Mouse (Mus musculus): ENCODE measurements around the gene Cox16. TPM values are rescaled to one million over a fixed set of nuclear protein-coding genes. Genes with fewer than 3 reads are reported as not detected.
A peak's percentile ranks its signal among the peaks of the same experiment; 100 is the strongest.
"Not testable (repeated sequence)": the region's sequence is repeated elsewhere in the genome, so short reads cannot be mapped to it uniquely, and the experiment has no call there.

Gene Cox16
- polyA plus RNA-seq, 1 experiment from 2014 or later: 192 TPM

- no peaks in the 10 kb centered on the region for H3K36me3 ChIP-seq (ENCODE audit: control insufficient read depth, insufficient read depth, low read length)
Observed at GRCm38 (mm10) chr12:81421846-81422245, 63.1 kb downstream of the Cox16 start, which contains the start of gene Adam4. Gene Adam4, minus strand, starts transcription at chr12:81421946.

GRCm38 (mm10) chr12:81413211-81413610 lies 71.7 kb downstream of the Cox16 start:
- H3K4me2 ChIP-seq (replicated peaks; ENCODE audit: low read depth): no peak overlapping the region
- WGBS: 79% methylated on average over 3 of the region's 3 CpGs
- no peak overlapping the region for H3K4me3 ChIP-seq (ENCODE audit: low read depth, low read length)
- no peaks in the 10 kb centered on the region for H3K36me3 ChIP-seq (ENCODE audit: control insufficient read depth, insufficient read depth, low read length)
- TF ChIP-seq CTCF (IDR thresholded peaks at IDR 0.05; ENCODE audit: low read depth) (no peak), EP300 (optimal IDR thresholded peaks at IDR 0.05) (no peak)
- no peaks in the 10 kb centered on the region for H3K4me1 ChIP-seq (replicated peaks; ENCODE audit: control insufficient read depth, insufficient read depth)
- no peak overlapping the region for H3K9ac ChIP-seq (ENCODE audit: low read length)
- H3K9me3 ChIP-seq (ENCODE audit: control insufficient read depth, low read length): no peaks in the 10 kb centered on the region
- DNase-seq (ENCODE audit: low spot score): no peak
- H3K27ac ChIP-seq (replicated peaks): no peak overlapping the region
- ATAC-seq (ENCODE audit: low FRiP score, low TSS enrichment): no peak
- no peaks in the 10 kb centered on the region for H3K27me3 ChIP-seq (ENCODE audit: control insufficient read depth, insufficient read depth, low read length)

More at GRCm38 (mm10) chr12:81421846-81422245, 63.1 kb downstream of the Cox16 start, which contains the start of gene Adam4:
- Histone ChIP-seq H3K27ac (replicated peaks) (no peak within 1 kb of the TSS), H3K4me1 (replicated peaks; ENCODE audit: control insufficient read depth, insufficient read depth) (no peaks in the 10 kb centered on the region), H3K4me3 (ENCODE audit: low read depth, low read length) (no peak within 1 kb of the TSS), H3K9ac (ENCODE audit: low read length) (no peak within 1 kb of the TSS), H3K27me3 (ENCODE audit: control insufficient read depth, insufficient read depth, low read length) (no peaks in the 10 kb centered on the region), H3K4me2 (replicated peaks; ENCODE audit: low read depth) (no peak within 1 kb of the TSS), H3K9me3 (ENCODE audit: control insufficient read depth, low read length) (0 out of 2 replicates have a peak, but pooled peaks cover 2% of the 10 kb centered on the region)
- ATAC-seq (ENCODE audit: low FRiP score, low TSS enrichment) (no peak), DNase-seq (ENCODE audit: low spot score) (no peak)
- 95% methylated on average over 1 of the region's 1 CpGs for WGBS
- TF ChIP-seq CTCF (IDR thresholded peaks at IDR 0.05; ENCODE audit: low read depth) (no peak), EP300 (optimal IDR thresholded peaks at IDR 0.05) (no peak)

DNA sequence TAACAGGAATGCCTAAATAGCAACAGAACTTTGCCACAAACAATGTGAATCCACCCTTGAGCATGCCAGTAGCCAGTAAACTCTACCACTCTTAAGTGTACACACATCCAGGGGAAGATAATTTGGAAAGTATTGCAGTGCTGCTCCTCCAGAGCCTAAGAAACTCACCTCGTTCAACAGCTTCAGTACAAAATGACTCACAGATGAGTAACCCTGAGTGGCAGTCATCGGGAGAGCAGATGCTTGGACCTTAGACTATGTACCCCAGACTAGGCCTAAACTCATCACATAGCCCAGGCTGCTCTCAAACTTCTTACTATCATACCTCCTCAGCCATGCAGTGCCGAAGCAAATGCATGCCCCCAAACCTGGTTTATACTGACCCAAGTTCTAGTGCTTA lies 76.0 kb downstream of the Cox16 start:
- no peaks in the 10 kb centered on the region for H3K27me3 ChIP-seq (ENCODE audit: control insufficient read depth, insufficient read depth, low read length)
- ATAC-seq (ENCODE audit: low FRiP score, low TSS enrichment) (no peak), DNase-seq (ENCODE audit: low spot score) (no peak)
- H3K9ac ChIP-seq (ENCODE audit: low read length): no peak overlapping the region
- no peak for TF ChIP-seq CTCF (IDR thresholded peaks at IDR 0.05; ENCODE audit: low read depth)
- TF ChIP-seq EP300 (optimal IDR thresholded peaks at IDR 0.05): no peak
- H3K27ac ChIP-seq (replicated peaks): no peak overlapping the region
- no peak overlapping the region for H3K4me2 ChIP-seq (replicated peaks; ENCODE audit: low read depth)
- no peak overlapping the region for H3K4me3 ChIP-seq (ENCODE audit: low read depth, low read length)
- H3K9me3 ChIP-seq (ENCODE audit: control insufficient read depth, low read length): no peaks in the 10 kb centered on the region
- WGBS: 80% methylated on average over 3 of the region's 3 CpGs
- H3K4me1 ChIP-seq (replicated peaks; ENCODE audit: control insufficient read depth, insufficient read depth): no peaks in the 10 kb centered on the region
- H3K36me3 ChIP-seq (ENCODE audit: control insufficient read depth, insufficient read depth, low read length): no peaks in the 10 kb centered on the region

DNA sequence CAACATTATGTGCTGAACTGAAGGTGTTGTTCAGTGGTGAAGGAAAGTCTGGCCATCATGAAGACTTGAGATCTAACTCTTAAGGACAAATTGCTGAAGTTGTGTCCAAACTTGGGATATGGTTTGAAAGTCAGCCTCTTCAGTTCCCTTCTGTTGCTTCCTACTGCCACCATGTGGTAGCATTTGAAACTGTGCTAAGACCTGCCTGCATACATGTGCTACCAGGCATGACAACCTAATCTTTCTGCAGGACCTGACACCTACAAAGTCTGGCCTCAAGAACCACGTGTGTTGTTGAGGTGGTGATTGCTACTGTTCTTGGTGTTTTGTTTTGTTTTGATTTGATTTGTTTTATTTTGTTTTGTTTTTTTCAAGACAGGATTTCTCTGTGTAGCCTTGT lies 82.7 kb downstream of the Cox16 start:
- Histone ChIP-seq H3K27ac (replicated peaks) (no peak overlapping the region), H3K4me3 (ENCODE audit: low read depth, low read length) (no peak overlapping the region), H3K4me1 (replicated peaks; ENCODE audit: control insufficient read depth, insufficient read depth) (no peaks in the 10 kb centered on the region), H3K9ac (ENCODE audit: low read length) (no peak overlapping the region), H3K4me2 (replicated peaks; ENCODE audit: low read depth) (no peak overlapping the region), H3K9me3 (ENCODE audit: control insufficient read depth, low read length) (no peaks in the 10 kb centered on the region), H3K36me3 (ENCODE audit: control insufficient read depth, insufficient read depth, low read length) (no peaks in the 10 kb centered on the region), H3K27me3 (ENCODE audit: control insufficient read depth, insufficient read depth, low read length) (no peaks in the 10 kb centered on the region)
- ATAC-seq (ENCODE audit: low FRiP score, low TSS enrichment) (no peak), DNase-seq (ENCODE audit: low spot score) (peak; percentile 64)
- TF ChIP-seq EP300 (optimal IDR thresholded peaks at IDR 0.05) (no peak), CTCF (IDR thresholded peaks at IDR 0.05; ENCODE audit: low read depth) (peak; percentile 92)
- 20% methylated on average over 1 of the region's 1 CpGs for WGBS

GRCm38 (mm10) chr12:81379364-81379763 lies 105.6 kb downstream of the Cox16 start, which contains the start of gene Gm4787:
Gene Gm4787, minus strand, starts transcription at chr12:81379464.
- DNase-seq (ENCODE audit: low spot score); H3K4me1 ChIP-seq (replicated peaks; ENCODE audit: control insufficient read depth, insufficient read depth); H3K27ac ChIP-seq (replicated peaks); H3K36me3 ChIP-seq (ENCODE audit: control insufficient read depth, insufficient read depth, low read length); H3K4me2 ChIP-seq (replicated peaks; ENCODE audit: low read depth); H3K4me3 ChIP-seq (ENCODE audit: low read depth, low read length); H3K9me3 ChIP-seq (ENCODE audit: control insufficient read depth, low read length); ATAC-seq (ENCODE audit: low FRiP score, low TSS enrichment); H3K27me3 ChIP-seq (ENCODE audit: control insufficient read depth, insufficient read depth, low read length); H3K9ac ChIP-seq (ENCODE audit: low read length): not testable (repeated sequence)
- WGBS: 91% methylated on average over 1 of the region's 1 CpGs

DNA sequence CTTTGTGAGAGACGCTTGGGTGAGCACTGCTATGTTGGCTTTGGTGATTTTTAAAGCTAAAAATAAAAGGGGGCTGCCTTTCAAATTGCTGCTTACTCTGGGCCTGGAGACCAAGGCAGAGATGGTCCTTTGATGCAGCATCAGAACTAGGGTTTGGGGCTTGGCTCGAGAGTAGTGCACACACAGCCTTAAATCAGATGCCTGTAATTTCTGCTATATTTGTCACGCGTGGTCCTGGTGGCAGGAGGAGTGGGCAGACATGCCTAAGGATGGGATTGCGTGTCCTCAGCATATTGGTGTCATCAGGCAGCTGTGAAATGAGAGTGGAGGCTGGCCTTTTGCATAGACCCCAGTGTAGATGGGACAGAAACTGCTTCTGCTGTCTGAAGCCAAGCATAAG lies 151.1 kb downstream of the Cox16 start:
- H3K36me3 ChIP-seq (ENCODE audit: control insufficient read depth, insufficient read depth, low read length): no peaks in the 10 kb centered on the region
- 0 out of 2 replicates have a peak, but pooled peaks cover 2% of the 10 kb centered on the region for H3K4me1 ChIP-seq (replicated peaks; ENCODE audit: control insufficient read depth, insufficient read depth)
- no peak overlapping the region for H3K9ac ChIP-seq (ENCODE audit: low read length)
- no peaks in the 10 kb centered on the region for H3K9me3 ChIP-seq (ENCODE audit: control insufficient read depth, low read length)
- no peak for ATAC-seq (ENCODE audit: low FRiP score, low TSS enrichment)
- H3K27me3 ChIP-seq (ENCODE audit: control insufficient read depth, insufficient read depth, low read length): no peaks in the 10 kb centered on the region; the same call in 1 of the 2 replicates
- no peak overlapping the region for H3K27ac ChIP-seq (replicated peaks)
- TF ChIP-seq EP300 (optimal IDR thresholded peaks at IDR 0.05) (no peak), CTCF (IDR thresholded peaks at IDR 0.05; ENCODE audit: low read depth) (no peak)
- no peak for DNase-seq (ENCODE audit: low spot score)
- no peak overlapping the region for H3K4me3 ChIP-seq (ENCODE audit: low read depth, low read length)
- WGBS: 76% methylated on average over 5 of the region's 5 CpGs
- H3K4me2 ChIP-seq (replicated peaks; ENCODE audit: low read depth): no peak overlapping the region

Measured in stomach, postnatal 0 days (tissue).